Mouse (Mus musculus) heart, adult 2 months (tissue): ENCODE results near the gene Cntrob.
A peak's percentile ranks its signal among the peaks of the same experiment; 100 is the strongest.

Source experiments
- CTCF ChIP-seq: fragments of 200-600 bp; IDR thresholded peaks from 2 replicates; pipeline ENCODE4 v1.8.1; 2022; ENCODE audit warnings: antibody characterized with exemption, mild to moderate bottlenecking, moderate library complexity
- EP300 ChIP-seq: fragments of 200-500 bp; IDR thresholded peaks from 2 replicates; pipeline ENCODE4 v1.6.1; 2011; ENCODE audit warnings: low read depth, low read length, control low read depth; ENCODE audit not compliant: insufficient read depth
- POLR2A ChIP-seq: fragments of 200-500 bp; IDR thresholded peaks from 2 replicates; pipeline ENCODE4 v1.6.1; 2011; ENCODE audit warnings: mild to moderate bottlenecking, low read depth, low read length, control low read depth; ENCODE audit not compliant: insufficient read depth

DNA sequence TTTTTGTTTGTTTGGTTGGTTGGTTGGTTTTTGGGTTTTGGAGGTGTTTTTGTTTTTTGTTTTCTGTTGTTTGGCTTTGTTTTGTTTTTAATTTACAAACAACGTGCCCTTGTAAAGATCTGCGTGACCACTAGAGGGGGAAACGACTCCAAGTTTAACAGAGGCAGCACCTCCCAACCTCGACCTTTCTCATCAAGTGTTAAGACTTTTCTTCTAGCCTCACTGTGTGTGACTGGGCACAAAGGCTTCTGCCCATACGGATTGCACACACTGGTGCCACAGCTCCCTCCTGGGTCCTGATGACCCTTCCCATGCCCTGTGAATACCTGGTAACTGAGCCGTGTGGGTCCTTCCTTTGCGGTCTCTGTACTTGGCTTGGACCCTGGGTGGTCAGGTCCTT is 56.2 kb downstream of the Cntrob start:
- TF ChIP-seq CTCF (peak; percentile 66), EP300 (no peak), POLR2A (no peak)
